Mouse (Mus musculus): ENCODE data around the gene Dnmt3a. TPM values are rescaled to one million over a fixed set of nuclear protein-coding genes. Genes with fewer than 3 reads are reported as not detected.
A peak's percentile ranks its signal among the peaks of the same experiment; 100 is the strongest.

The Dnmt3a gene
- polyA plus RNA-seq, 1 experiment from 2014 or later, result 98.5 TPM

GRCm38 (mm10) chr12:3809520-3810180 is 3.8 kb downstream of the Dnmt3a start:
- WGBS, result 76% methylated on average over 7 of the region's 7 CpGs
- no peaks in the 10 kb centered on the region for H3K27me3 ChIP-seq
- H3K9me3 ChIP-seq (replicated peaks), result no peaks in the 10 kb centered on the region
- H3K36me3 ChIP-seq (ENCODE audit: poor library complexity, severe bottlenecking), result no peaks in the 10 kb centered on the region
- H3K27ac ChIP-seq, result no peak overlapping the region
- H3K9ac ChIP-seq, result no peak overlapping the region
- H3K4me1 ChIP-seq, result peaks cover 51% of the 10 kb centered on the region
- no peak overlapping the region for H3K4me3 ChIP-seq
- no peak for ATAC-seq
- no peak overlapping the region for H3K4me2 ChIP-seq

GRCm38 (mm10) chr12:3810455-3810854 is 4.6 kb downstream of the Dnmt3a start:
- no peaks in the 10 kb centered on the region for H3K36me3 ChIP-seq (ENCODE audit: poor library complexity, severe bottlenecking)
- H3K9ac ChIP-seq, result no peak overlapping the region
- no peak for ATAC-seq
- no peak overlapping the region for H3K4me3 ChIP-seq
- H3K9me3 ChIP-seq (replicated peaks), result no peaks in the 10 kb centered on the region
- no peak overlapping the region for H3K4me2 ChIP-seq
- H3K27ac ChIP-seq, result no peak overlapping the region
- WGBS, result 46% methylated on average over 4 of the region's 4 CpGs
- H3K27me3 ChIP-seq, result no peaks in the 10 kb centered on the region
- peaks cover 56% of the 10 kb centered on the region for H3K4me1 ChIP-seq

DNA sequence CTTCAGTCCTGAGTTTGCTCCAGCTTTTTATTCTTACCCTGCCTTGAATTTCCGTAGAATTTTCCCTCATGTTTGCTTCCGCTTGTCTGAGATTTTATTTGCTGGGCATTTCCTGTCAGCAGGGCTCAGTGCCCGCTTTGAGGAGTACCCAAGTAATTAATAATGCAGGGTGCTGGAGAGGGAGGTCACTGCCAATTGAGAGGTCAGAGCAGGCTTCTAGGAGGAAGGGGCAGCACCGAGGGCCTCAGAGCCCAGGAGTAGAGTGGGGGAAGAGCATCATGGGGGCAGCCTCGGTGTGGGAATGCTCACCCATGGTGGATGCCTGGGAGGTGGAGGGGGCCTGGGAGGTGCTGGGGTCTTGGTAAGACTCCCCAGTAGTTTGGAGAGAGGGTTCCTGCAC is 5.8 kb downstream of the Dnmt3a start:
- Histone ChIP-seq H3K9ac (no peak overlapping the region), H3K4me1 (peaks cover 54% of the 10 kb centered on the region), H3K27ac (no peak overlapping the region), H3K36me3 (ENCODE audit: poor library complexity, severe bottlenecking) (no peaks in the 10 kb centered on the region), H3K27me3 (no peaks in the 10 kb centered on the region), H3K4me3 (no peak overlapping the region), H3K9me3 (replicated peaks) (no peaks in the 10 kb centered on the region), H3K4me2 (no peak overlapping the region)
- no peak for ATAC-seq
- WGBS, result 28% methylated on average over 5 of the region's 5 CpGs

GRCm38 (mm10) chr12:3812251-3812650 is 6.4 kb downstream of the Dnmt3a start:
- H3K4me2 ChIP-seq, result no peak overlapping the region
- H3K9ac ChIP-seq, result no peak overlapping the region
- no peak overlapping the region for H3K27ac ChIP-seq
- WGBS, result 62% methylated on average over 6 of the region's 6 CpGs
- H3K4me3 ChIP-seq, result no peak overlapping the region
- no peak for ATAC-seq
- H3K36me3 ChIP-seq (ENCODE audit: poor library complexity, severe bottlenecking), result no peaks in the 10 kb centered on the region
- no peaks in the 10 kb centered on the region for H3K27me3 ChIP-seq
- no peaks in the 10 kb centered on the region for H3K9me3 ChIP-seq (replicated peaks)
- H3K4me1 ChIP-seq, result peaks cover 60% of the 10 kb centered on the region

GRCm38 (mm10) chr12:3813138-3813537 is 7.3 kb downstream of the Dnmt3a start:
- WGBS, result 91% methylated on average over 8 of the region's 8 CpGs
- Histone ChIP-seq H3K27me3 (no peaks in the 10 kb centered on the region), H3K4me2 (no peak overlapping the region), H3K36me3 (ENCODE audit: poor library complexity, severe bottlenecking) (no peaks in the 10 kb centered on the region), H3K4me1 (peaks cover 63% of the 10 kb centered on the region), H3K27ac (no peak overlapping the region), H3K9ac (no peak overlapping the region), H3K9me3 (replicated peaks) (no peaks in the 10 kb centered on the region), H3K4me3 (no peak overlapping the region)
- no peak for ATAC-seq

DNA sequence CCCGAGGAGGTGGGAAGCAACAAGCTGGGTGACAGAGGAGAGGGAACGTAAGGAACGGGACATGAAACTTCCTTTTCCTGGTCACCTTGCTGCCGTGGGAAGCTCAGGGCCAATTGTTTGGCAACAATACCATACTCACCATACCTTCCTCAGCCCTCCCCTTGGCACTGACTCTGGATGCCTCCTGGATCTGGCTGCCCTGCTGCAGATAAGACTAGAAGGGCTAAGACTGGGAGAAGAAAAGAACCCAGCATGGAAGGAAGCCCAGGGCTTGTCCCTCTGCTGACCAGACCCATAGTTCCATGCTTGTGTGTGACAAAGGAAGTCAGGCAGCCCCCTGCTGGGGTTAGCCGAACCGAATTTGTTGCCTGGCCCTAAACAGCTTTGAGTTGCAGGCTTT is 9.6 kb downstream of the Dnmt3a start:
- H3K27me3 ChIP-seq, result no peaks in the 10 kb centered on the region
- H3K4me3 ChIP-seq, result no peak overlapping the region
- no peak overlapping the region for H3K4me2 ChIP-seq
- no peaks in the 10 kb centered on the region for H3K36me3 ChIP-seq (ENCODE audit: poor library complexity, severe bottlenecking)
- ATAC-seq, result no peak
- no peaks in the 10 kb centered on the region for H3K9me3 ChIP-seq (replicated peaks)
- WGBS, result 47% methylated on average over 6 of the region's 6 CpGs
- no peak overlapping the region for H3K9ac ChIP-seq
- 0 out of 2 replicates have a peak overlapping the region, but pooled peaks have one; percentile 21 for H3K27ac ChIP-seq
- H3K4me1 ChIP-seq, result peaks cover 56% of the 10 kb centered on the region

DNA sequence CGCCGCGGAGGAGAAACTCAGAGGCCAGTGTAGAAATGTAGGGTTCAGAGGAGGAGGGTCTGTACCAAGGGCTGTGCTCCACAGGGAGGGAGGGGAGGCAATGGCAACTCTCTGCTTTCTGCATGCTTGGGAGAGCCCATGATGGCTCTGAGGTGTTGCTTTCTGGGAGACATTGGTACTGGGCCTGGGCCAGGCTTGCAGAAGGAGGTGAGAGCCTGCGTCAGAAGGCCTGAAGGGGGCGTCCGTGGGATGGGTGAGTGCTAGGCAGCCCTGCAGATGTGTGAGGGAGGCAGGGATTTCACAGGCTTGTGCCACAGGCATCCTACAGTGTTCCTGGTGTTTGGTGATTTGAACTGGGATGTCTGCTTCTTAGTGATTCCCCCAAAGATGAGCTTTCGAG is 11.2 kb downstream of the Dnmt3a start:
- no peaks in the 10 kb centered on the region for H3K9me3 ChIP-seq (replicated peaks)
- no peaks in the 10 kb centered on the region for H3K36me3 ChIP-seq (ENCODE audit: poor library complexity, severe bottlenecking)
- peaks cover 46% of the 10 kb centered on the region for H3K4me1 ChIP-seq
- H3K27me3 ChIP-seq, result no peaks in the 10 kb centered on the region
- WGBS, result 56% methylated on average over 7 of the region's 7 CpGs
- no peak overlapping the region for H3K4me3 ChIP-seq
- H3K9ac ChIP-seq, result no peak overlapping the region
- no peak overlapping the region for H3K4me2 ChIP-seq
- ATAC-seq, result no peak
- H3K27ac ChIP-seq, result no peak overlapping the region

- Histone ChIP-seq H3K4me3 (no peak overlapping the region), H3K4me1 (peaks cover 42% of the 10 kb centered on the region), H3K9me3 (replicated peaks) (no peaks in the 10 kb centered on the region), H3K9ac (no peak overlapping the region), H3K27me3 (no peaks in the 10 kb centered on the region), H3K27ac (no peak overlapping the region), H3K4me2 (no peak overlapping the region), H3K36me3 (ENCODE audit: poor library complexity, severe bottlenecking) (no peaks in the 10 kb centered on the region)
- ATAC-seq, result no peak
- WGBS, result 75% methylated on average over 5 of the region's 5 CpGs
These were observed 11.8 kb downstream of the Dnmt3a start for GRCm38 (mm10) chr12:3817566-3817965.

GRCm38 (mm10) chr12:3819899-3820298 is 14.1 kb downstream of the Dnmt3a start:
- H3K27ac ChIP-seq, result no peak overlapping the region; the same call in 1 of the 2 replicates
- 60% methylated on average over 4 of the region's 4 CpGs for WGBS
- ATAC-seq, result no peak
- H3K27me3 ChIP-seq, result no peaks in the 10 kb centered on the region
- H3K4me2 ChIP-seq, result no peak overlapping the region
- H3K36me3 ChIP-seq (ENCODE audit: poor library complexity, severe bottlenecking), result no peaks in the 10 kb centered on the region
- H3K9me3 ChIP-seq (replicated peaks), result no peaks in the 10 kb centered on the region
- H3K4me1 ChIP-seq, result peaks cover 55% of the 10 kb centered on the region
- H3K4me3 ChIP-seq, result no peak overlapping the region
- H3K9ac ChIP-seq, result no peak overlapping the region

DNA sequence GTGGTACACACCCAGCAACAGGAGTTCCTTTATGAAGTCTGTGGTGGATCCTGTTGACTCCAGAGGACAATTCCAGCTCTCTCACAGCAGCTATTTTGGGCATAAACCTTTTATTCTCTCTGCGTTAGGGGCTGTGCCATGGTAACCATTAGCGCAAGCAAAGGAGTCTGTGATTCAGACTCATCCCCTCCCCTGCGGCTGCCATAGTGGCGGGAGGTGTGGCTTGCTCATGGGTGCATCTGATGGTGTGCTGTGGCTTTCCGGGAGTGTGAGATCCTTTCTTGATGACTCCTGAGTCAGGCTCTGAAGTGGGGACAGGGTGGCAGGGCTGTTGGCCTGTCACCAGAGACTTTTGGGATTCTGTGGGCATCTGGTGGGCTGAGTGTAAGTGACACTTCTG is 17.6 kb downstream of the Dnmt3a start:
- Histone ChIP-seq H3K36me3 (ENCODE audit: poor library complexity, severe bottlenecking) (no peaks in the 10 kb centered on the region), H3K9ac (no peak overlapping the region), H3K27ac (no peak overlapping the region), H3K4me2 (no peak overlapping the region), H3K9me3 (replicated peaks) (no peaks in the 10 kb centered on the region), H3K27me3 (no peaks in the 10 kb centered on the region), H3K4me3 (no peak overlapping the region), H3K4me1 (peaks cover 43% of the 10 kb centered on the region)
- ATAC-seq, result no peak; the same call in 1 of the 2 replicates
- WGBS, result 47% methylated on average over 5 of the region's 5 CpGs

DNA sequence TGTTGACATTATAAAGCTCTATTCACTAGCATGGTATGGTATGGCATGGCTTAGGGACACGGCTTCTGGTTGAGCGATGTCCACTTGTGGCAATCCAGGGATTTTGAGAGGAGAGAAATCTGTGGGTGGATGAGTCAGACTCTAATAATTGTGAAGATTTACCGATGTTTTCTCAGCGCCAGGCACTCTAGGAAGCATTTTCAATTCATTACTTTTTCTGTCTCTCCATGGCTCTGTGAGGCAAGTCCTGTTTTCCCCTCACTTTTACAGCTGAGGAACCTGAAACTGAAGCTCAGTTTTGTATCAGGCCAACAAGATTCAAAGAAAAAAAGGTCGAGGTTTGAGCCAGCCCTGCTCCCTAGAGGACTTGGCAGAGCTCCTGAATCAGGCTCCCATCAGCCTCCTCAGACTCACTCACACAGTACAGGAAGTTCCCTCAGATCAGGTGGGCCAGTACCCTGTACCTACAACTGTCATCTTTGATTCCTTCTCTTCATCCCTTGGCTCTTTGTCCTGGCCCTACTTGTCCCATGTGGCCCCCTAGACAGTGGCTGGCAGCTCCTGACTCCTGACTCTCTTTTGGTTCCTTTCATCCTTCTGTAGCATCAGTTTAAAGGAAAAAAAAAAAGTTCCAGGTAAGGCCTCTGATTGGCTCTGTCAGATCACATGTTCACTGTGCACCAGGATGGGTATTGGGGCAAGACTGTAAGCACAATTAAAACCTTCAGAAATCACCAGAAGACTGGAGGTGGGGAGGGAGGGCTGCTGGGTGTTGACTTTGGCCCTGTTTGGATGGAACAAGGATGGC is 19.3 kb downstream of the Dnmt3a start:
- no peaks in the 10 kb centered on the region for H3K36me3 ChIP-seq (ENCODE audit: poor library complexity, severe bottlenecking)
- no peak for ATAC-seq
- H3K4me2 ChIP-seq, result no peak overlapping the region
- 80% methylated on average over 5 of the region's 5 CpGs for WGBS
- peaks cover 34% of the 10 kb centered on the region for H3K4me1 ChIP-seq
- no peaks in the 10 kb centered on the region for H3K27me3 ChIP-seq
- no peak overlapping the region for H3K27ac ChIP-seq
- H3K9ac ChIP-seq, result no peak overlapping the region
- H3K9me3 ChIP-seq (replicated peaks), result no peaks in the 10 kb centered on the region
- H3K4me3 ChIP-seq, result no peak overlapping the region

DNA sequence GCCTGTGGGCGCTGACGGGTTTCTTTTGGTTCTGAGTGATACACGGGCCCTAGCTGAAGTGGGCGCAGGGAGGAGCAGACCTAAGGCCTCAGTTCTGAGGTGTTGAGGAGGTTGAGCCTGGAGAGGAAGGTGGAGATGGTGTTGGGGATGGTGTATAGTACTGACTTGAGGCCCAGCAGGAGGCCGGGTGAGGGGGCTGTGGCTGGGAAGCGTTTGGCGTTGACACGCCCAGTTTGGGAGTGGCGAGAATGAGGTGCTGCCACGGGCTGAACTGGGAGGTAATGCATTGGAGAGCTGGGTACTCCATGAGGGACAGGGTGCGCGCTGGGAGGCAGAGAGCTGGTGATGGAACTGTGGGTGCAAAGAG is 19.9 kb downstream of the Dnmt3a start:
- Histone ChIP-seq H3K9me3 (replicated peaks) (no peaks in the 10 kb centered on the region), H3K36me3 (ENCODE audit: poor library complexity, severe bottlenecking) (no peaks in the 10 kb centered on the region), H3K4me2 (no peak overlapping the region), H3K9ac (no peak overlapping the region), H3K4me1 (peaks cover 30% of the 10 kb centered on the region), H3K4me3 (no peak overlapping the region), H3K27ac (no peak overlapping the region), H3K27me3 (no peaks in the 10 kb centered on the region)
- no peak for ATAC-seq
- 61% methylated on average over 12 of the region's 12 CpGs for WGBS
